Mouse (Mus musculus) ES-E14 (cell line): ENCODE results near the gene Kcnn1. TPM values are rescaled to one million over a fixed set of nuclear protein-coding genes. Genes with fewer than 3 reads are reported as not detected.

ENCODE experiments used
- DNase-seq: peaks from one replicate; pipeline ENCODE4 v3.0.0-alpha.2; 2013; ENCODE audit warnings: low read depth, low spot score
- H3K27ac ChIP-seq: 2 replicates; pipeline ENCODE4 v1.5.1; 2012; ENCODE audit warnings: low read depth, mild to moderate bottlenecking, low read length, moderate library complexity, mixed read lengths; ENCODE audit not compliant: poor library complexity, insufficient read depth, severe bottlenecking
- H3K36me3 ChIP-seq: 2 replicates; pipeline ENCODE4 v1.6.1; 2012; ENCODE audit warnings: mild to moderate bottlenecking, low read length, moderate library complexity, mixed read lengths; ENCODE audit not compliant: control insufficient read depth, poor library complexity, insufficient read depth, severe bottlenecking
- H3K4me1 ChIP-seq, 2 experiments: fragments of 150-350 bp in 1 of 2; sonication (generic) in 1 of 2; 2 replicates each; pipeline ENCODE4 v1.6.1; 2012; ENCODE audit warnings: low read length in 2 of 2, mild to moderate bottlenecking in 1 of 2, mixed read lengths in 1 of 2; ENCODE audit not compliant: control insufficient read depth in 2 of 2, insufficient read depth in 2 of 2, poor library complexity in 1 of 2
- H3K4me3 ChIP-seq, 2 experiments: fragments of 150-350 bp in 1 of 2; sonication (generic) in 1 of 2; 2 replicates each; pipeline ENCODE4 v1.5.1; 2012; ENCODE audit warnings: low read length in 2 of 2, low read depth in 1 of 2, mild to moderate bottlenecking in 1 of 2, mixed read lengths in 1 of 2; ENCODE audit not compliant: insufficient read depth in 1 of 2, poor library complexity in 1 of 2, severe bottlenecking in 1 of 2
- H3K9ac ChIP-seq: 2 replicates; pipeline ENCODE4 v1.6.1; 2012; ENCODE audit warnings: low read depth, mild to moderate bottlenecking, low read length, mixed read lengths; ENCODE audit not compliant: poor library complexity, insufficient read depth, severe bottlenecking
- H3K9me3 ChIP-seq: fragments of 150-350 bp; sonication (generic); 2 replicates; pipeline ENCODE4 v1.6.1; 2012; ENCODE audit warnings: low read depth, mild to moderate bottlenecking, low read length; ENCODE audit not compliant: control insufficient read depth, insufficient read depth
- CHD2 ChIP-seq: IDR thresholded peaks from 2 replicates; pipeline ENCODE4 v1.6.1; 2014; ENCODE audit warnings: mild to moderate bottlenecking, low read depth, low read length, inconsistent platforms
- HCFC1 ChIP-seq: IDR thresholded peaks from 2 replicates; pipeline ENCODE4 v1.6.1; 2012; ENCODE audit warnings: low read length, inconsistent platforms, borderline replicate concordance; ENCODE audit not compliant: insufficient read depth
- MAFK ChIP-seq: IDR thresholded peaks from 2 replicates; pipeline ENCODE4 v1.6.1; 2014; ENCODE audit warnings: mild to moderate bottlenecking, low read depth, low read length, inconsistent platforms; ENCODE audit not compliant: insufficient read depth
- ZC3H11A ChIP-seq: IDR thresholded peaks from 2 replicates; pipeline ENCODE4 v1.6.1; 2012; ENCODE audit warnings: low read depth, mild to moderate bottlenecking, inconsistent platforms, low read length, borderline replicate concordance
- ZNF384 ChIP-seq: IDR thresholded peaks from 2 replicates; pipeline ENCODE4 v1.6.1; 2012; ENCODE audit warnings: low read depth, low read length, inconsistent platforms
- in situ Hi-C, 2 experiments: fragments of 600-800 bp; cut with MboI; formaldehyde crosslinking; loops; one replicate each; pipeline ENCODE4 v1.15.1; 2025; ENCODE audit warnings: low sequenced_read_pairs in 2 of 2, inconsistent platforms in 1 of 2; ENCODE audit not compliant: unreplicated experiment in 2 of 2
- total RNA-seq: library from RNA; depleted of rRNA; stranded (reverse); fragments of 300-350 nt; gene quantifications from 2 replicates; pipeline ENCODE4 v1.2.3, GENCODE M21; 2012

Gene Kcnn1
- total RNA-seq, 1 experiment = 3.7 TPM

DNA sequence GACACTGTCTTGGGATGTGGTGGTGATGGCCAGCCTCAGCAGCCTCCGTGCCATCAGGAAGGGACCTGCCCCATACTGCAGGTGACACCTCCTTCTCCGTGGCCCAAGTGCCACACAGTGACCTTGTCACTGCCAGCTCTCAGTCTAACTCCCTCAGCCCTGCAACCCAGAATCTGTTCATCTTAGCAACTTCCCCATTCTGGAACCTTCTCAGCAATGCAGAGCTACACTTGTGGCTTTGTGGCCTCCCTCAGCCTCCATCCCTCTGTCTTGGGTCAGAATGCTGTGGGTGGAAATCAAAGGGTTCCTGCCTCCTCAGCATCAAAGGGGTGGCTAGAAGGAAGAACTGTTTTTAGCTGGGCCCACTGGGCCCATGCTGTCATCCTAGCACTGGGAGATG is 9.2 kb downstream of the Kcnn1 start:
- DNase-seq = no peak
- in situ Hi-C loops = no loop called here
- Histone ChIP-seq H3K36me3 (no peaks in the 10 kb centered on the region), H3K9me3 (no peaks in the 10 kb centered on the region), H3K4me3 (no peak overlapping the region), H3K9ac (no peak overlapping the region), H3K4me1 (peaks cover 0 to 29% of the 10 kb centered on the region in 2 experiments; a peak in 2 of 4 replicates), H3K27ac (no peak overlapping the region)
- TF ChIP-seq CHD2 (no peak), ZC3H11A (no peak), HCFC1 (no peak), MAFK (no peak), ZNF384 (no peak)

DNA sequence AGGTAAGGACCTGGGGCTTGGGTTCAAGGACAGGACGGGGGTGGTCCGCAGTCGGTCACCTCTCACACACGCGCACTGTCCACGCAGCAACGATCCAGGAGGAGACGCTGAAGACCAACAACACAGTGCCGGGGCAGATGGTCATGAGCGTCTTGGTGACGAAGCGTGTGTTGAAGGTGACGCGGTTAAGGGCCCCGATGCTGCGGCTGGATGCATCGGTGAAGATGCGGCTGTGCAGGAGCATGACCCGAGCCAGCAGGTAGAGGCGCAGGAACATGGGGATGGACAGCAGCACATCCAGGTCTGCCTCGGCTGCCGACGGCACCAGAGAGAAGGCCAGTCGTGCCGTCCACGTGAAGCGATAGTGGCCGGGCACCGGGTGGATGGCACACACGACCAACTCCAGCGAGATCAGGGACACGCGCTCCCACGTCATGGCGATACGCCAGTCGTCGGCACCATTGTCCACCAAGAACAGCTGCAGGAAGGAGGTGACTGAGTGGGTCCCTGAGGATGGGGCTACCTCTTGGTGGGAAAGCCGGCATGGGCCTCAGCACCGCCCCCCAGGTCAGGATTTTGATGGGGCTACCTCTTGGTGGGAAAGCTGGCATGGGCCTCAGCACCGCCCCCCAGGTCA is 10.3 kb downstream of the Kcnn1 start:
- TF ChIP-seq CHD2 (no peak), ZNF384 (no peak), HCFC1 (no peak), MAFK (no peak), ZC3H11A (no peak)
- in situ Hi-C loops = no loop called here
- no peaks in the 10 kb centered on the region for H3K36me3 ChIP-seq
- H3K4me3 ChIP-seq = no peak overlapping the region
- H3K9me3 ChIP-seq = no peaks in the 10 kb centered on the region
- DNase-seq = no peak
- H3K9ac ChIP-seq = no peak overlapping the region
- peaks cover 0 to 38% of the 10 kb centered on the region in 2 experiments; a peak in 2 of 4 replicates for H3K4me1 ChIP-seq
- no peak overlapping the region for H3K27ac ChIP-seq

DNA sequence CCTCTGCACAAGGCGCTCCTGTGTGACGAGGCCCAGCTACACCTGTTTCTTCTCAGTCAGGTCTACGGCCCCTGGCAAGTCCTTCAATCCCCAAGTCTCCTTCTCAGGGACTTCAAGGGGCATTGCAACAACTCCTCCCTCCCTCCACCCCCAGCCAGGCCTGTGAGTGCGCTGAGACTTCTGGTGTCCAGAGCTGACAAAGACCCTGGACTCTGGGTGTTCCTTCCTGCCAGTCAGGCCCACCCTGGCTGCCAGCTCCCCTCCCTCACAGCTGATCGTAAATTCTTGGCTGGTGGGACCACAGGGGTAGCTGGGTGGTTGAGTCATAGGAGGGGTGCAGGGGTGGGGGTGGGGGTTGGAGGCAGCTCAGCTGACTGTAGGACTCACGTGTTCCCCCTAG is 11.2 kb downstream of the Kcnn1 start:
- Histone ChIP-seq H3K9me3 (no peaks in the 10 kb centered on the region), H3K36me3 (no peaks in the 10 kb centered on the region), H3K4me1 (peaks cover 0 to 35% of the 10 kb centered on the region in 2 experiments; a peak in 2 of 4 replicates), H3K4me3 (no peak overlapping the region), H3K27ac (no peak overlapping the region), H3K9ac (no peak overlapping the region)
- in situ Hi-C loops = no loop called here
- no peak for DNase-seq
- no peak for TF ChIP-seq ZNF384
- TF ChIP-seq ZC3H11A = no peak

DNA sequence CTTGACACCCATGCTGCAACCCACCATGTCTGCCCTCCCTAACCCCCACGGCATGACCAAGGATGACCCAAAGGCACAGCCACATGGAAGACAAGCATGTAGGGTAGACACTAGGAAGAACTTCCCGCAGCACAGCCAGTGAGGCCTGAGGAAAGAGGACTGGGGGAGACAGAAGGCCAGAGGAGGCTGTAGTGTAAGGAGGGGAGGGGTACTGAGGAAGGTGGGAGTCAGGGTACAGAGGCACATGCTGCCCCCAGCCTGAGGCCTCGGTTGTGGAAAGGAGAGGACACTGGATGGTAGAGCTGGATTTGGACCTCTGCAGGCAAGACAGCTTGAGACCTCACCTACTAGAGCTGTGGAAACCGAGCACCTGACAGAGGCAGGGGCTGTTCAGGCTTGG is 12.1 kb downstream of the Kcnn1 start:
- TF ChIP-seq HCFC1 (no peak), ZNF384 (no peak), ZC3H11A (no peak), CHD2 (no peak), MAFK (no peak)
- Histone ChIP-seq H3K27ac (no peak overlapping the region), H3K9me3 (no peaks in the 10 kb centered on the region), H3K4me3 (no peak overlapping the region), H3K4me1 (peaks cover 0 to 34% of the 10 kb centered on the region in 2 experiments; a peak in 2 of 4 replicates), H3K9ac (no peak overlapping the region), H3K36me3 (no peaks in the 10 kb centered on the region)
- in situ Hi-C loops = no loop called here
- no peak for DNase-seq
